Mouse (Mus musculus) stomach, embryonic 14.5 days (tissue): Measurements from ENCODE around the gene Spaca7. TPM values are rescaled to one million over a fixed set of nuclear protein-coding genes. Genes with fewer than 3 reads are reported as not detected.
"Not testable (repeated sequence)": the region's sequence is repeated elsewhere in the genome, so short reads cannot be mapped to it uniquely, and the experiment has no call there.

Experiments
- ATAC-seq: fragments of 200-750 bp; cut with Nextera tagmentation; 2 replicates; pipeline ENCODE4 v1.8.0; 2017; ENCODE audit warnings: low read depth, moderate TSS enrichment; ENCODE audit not compliant: insufficient number of reproducible peaks, insufficient read depth, low FRiP score
- H3K27ac ChIP-seq: fragments of 300-500 bp; sonication (generic); 2 replicates; pipeline ENCODE4 v1.5.1; 2014; ENCODE audit warnings: mild to moderate bottlenecking, low read length, moderate library complexity, mixed read lengths
- H3K27me3 ChIP-seq: fragments of 300-500 bp; sonication (generic); 2 replicates; pipeline ENCODE4 v1.6.1; 2014; ENCODE audit warnings: low read length, control low read depth, mixed read lengths; ENCODE audit not compliant: control insufficient read depth, insufficient read depth
- H3K36me3 ChIP-seq: fragments of 300-500 bp; sonication (generic); 2 replicates; pipeline ENCODE4 v1.6.1; 2014; ENCODE audit warnings: mild to moderate bottlenecking, control low read depth, low read length, moderate library complexity, mixed read lengths; ENCODE audit not compliant: control insufficient read depth, insufficient read depth
- H3K4me1 ChIP-seq: fragments of 300-500 bp; sonication (generic); 2 replicates; pipeline ENCODE4 v1.6.1; 2014; ENCODE audit warnings: low read length, control low read depth, mixed read lengths; ENCODE audit not compliant: control insufficient read depth, insufficient read depth
- H3K4me2 ChIP-seq: fragments of 300-500 bp; sonication (generic); replicated peaks from 2 replicates; pipeline ENCODE4 v1.6.1; 2014; ENCODE audit warnings: low read depth, low read length, control low read depth
- H3K4me3 ChIP-seq: fragments of 300-500 bp; sonication (generic); 2 replicates; pipeline ENCODE4 v1.5.1; 2014; ENCODE audit warnings: low read depth, low read length, control low read depth
- H3K9ac ChIP-seq: fragments of 300-500 bp; sonication (generic); replicated peaks from 2 replicates; pipeline ENCODE4 v1.6.1; 2014; ENCODE audit warnings: low read depth, mild to moderate bottlenecking, control low read depth, low read length, moderate library complexity, mixed read lengths
- H3K9me3 ChIP-seq: fragments of 300-500 bp; sonication (generic); 2 replicates; pipeline ENCODE4 v1.6.1; 2016; ENCODE audit warnings: low read depth, low read length, control low read depth; ENCODE audit not compliant: control insufficient read depth
- WGBS: fragments of 180-500 bp; shearing (Covaris S2); extraction: QIAGEN DNeasy Blood & Tissue Kit; methylation state at CpG from one replicate; pipeline ENCODE4 v1.1.7; 2014; 5-methylcytosine and 5-hydroxymethylcytosine counted together
- polyA plus RNA-seq: library from polyadenylated mRNA; unstranded; fragments of >200 nt; fragmentation: Nextera tagmentation; extraction: Ambion mirVana; gene quantifications from 2 replicates; pipeline ENCODE4 v1.2.1, GENCODE M21; 2014

Gene Spaca7
- polyA plus RNA-seq, 1 experiment from 2014 or later, result not detected

DNA sequence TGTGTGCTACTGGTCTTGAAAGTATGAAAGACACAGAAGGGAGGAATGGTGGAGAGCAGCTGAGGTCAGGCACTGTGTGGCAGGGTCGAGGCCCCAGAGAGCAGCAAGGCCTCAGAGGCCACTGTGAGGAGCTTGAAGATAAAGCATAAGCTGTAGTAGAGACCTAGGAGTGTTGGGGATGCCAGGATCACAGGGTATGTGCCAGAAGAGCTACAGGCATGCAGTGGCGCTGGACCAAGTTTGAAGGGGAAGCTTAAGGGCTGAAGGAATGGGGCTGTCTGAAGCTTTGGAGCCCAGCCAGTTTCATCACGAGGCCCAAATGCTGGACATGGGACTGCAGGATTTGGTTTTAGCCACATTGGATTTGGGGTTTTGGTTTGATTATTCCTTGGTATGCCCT lies 44.5 kb downstream of the Spaca7 start:
- H3K4me3 ChIP-seq, H3K9me3 ChIP-seq, H3K27ac ChIP-seq, H3K4me1 ChIP-seq, H3K27me3 ChIP-seq, H3K9ac ChIP-seq, H3K4me2 ChIP-seq, ATAC-seq: not testable (repeated sequence)
- WGBS, result 81% methylated on average over 3 of the region's 3 CpGs
- peaks cover 25% of the 10 kb centered on the region for H3K36me3 ChIP-seq

- H3K9ac ChIP-seq, result no peak overlapping the region
- H3K9me3 ChIP-seq, result no peaks in the 10 kb centered on the region
- H3K27ac ChIP-seq, result no peak overlapping the region
- peaks cover 33% of the 10 kb centered on the region for H3K36me3 ChIP-seq
- no peak overlapping the region for H3K4me2 ChIP-seq
- no peak overlapping the region for H3K4me3 ChIP-seq
- no peaks in the 10 kb centered on the region for H3K27me3 ChIP-seq
- no peaks in the 10 kb centered on the region for H3K4me1 ChIP-seq
- no peak for ATAC-seq
- WGBS, result 93% methylated on average over 18 of the region's 18 CpGs
These were observed 48.9 kb downstream of the Spaca7 start for GRCm38 (mm10) chr8:12621550-12622222.

GRCm38 (mm10) chr8:12625890-12626289 lies 53.1 kb downstream of the Spaca7 start:
- 84% methylated on average over 5 of the region's 5 CpGs for WGBS
- peaks cover 36% of the 10 kb centered on the region for H3K36me3 ChIP-seq

GRCm38 (mm10) chr8:12629079-12629478 lies 56.2 kb downstream of the Spaca7 start:
- Histone ChIP-seq H3K9ac (no peak overlapping the region), H3K4me3 (no peak overlapping the region), H3K36me3 (peaks cover 31% of the 10 kb centered on the region), H3K27ac (no peak overlapping the region), H3K4me2 (no peak overlapping the region), H3K9me3 (no peaks in the 10 kb centered on the region), H3K27me3 (no peaks in the 10 kb centered on the region), H3K4me1 (no peaks in the 10 kb centered on the region)
- no peak; the same call in 1 of the 2 replicates for ATAC-seq
- WGBS, result 34% methylated on average over 3 of the region's 3 CpGs

More at GRCm38 (mm10) chr8:12625890-12626289, 53.1 kb downstream of the Spaca7 start:
- Histone ChIP-seq H3K9me3 (no peaks in the 10 kb centered on the region), H3K27me3 (no peaks in the 10 kb centered on the region), H3K9ac (no peak overlapping the region), H3K4me1 (no peaks in the 10 kb centered on the region), H3K27ac (no peak overlapping the region), H3K4me3 (no peak overlapping the region), H3K4me2 (no peak overlapping the region)
- no peak for ATAC-seq

DNA sequence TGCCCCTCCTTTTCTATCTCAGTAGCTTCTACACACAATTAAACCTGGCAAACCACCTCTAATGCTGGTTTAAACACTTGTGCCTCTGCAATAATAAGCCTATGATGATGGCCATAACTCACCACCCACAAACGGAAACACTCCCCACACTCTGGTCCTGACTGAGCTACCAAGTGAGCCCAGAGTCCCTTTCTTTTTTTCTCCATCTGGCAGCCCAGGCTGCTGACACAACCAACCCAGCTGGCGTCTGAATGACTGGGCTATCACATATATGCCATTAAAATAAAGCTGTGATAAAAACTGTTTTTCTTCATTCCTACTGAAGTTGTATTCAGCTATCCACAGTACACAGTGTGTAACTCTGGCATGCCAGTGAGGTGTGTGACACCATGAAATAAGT lies 62.5 kb downstream of the Spaca7 start:
- no peak overlapping the region for H3K27ac ChIP-seq
- H3K9me3 ChIP-seq, result no peaks in the 10 kb centered on the region
- no peak overlapping the region for H3K4me3 ChIP-seq
- H3K27me3 ChIP-seq, result no peaks in the 10 kb centered on the region
- ATAC-seq, result no peak
- no peaks in the 10 kb centered on the region for H3K4me1 ChIP-seq
- peaks cover 56% of the 10 kb centered on the region for H3K36me3 ChIP-seq
- 75% methylated on average over 2 of the region's 2 CpGs for WGBS
- H3K4me2 ChIP-seq, result no peak overlapping the region
- H3K9ac ChIP-seq, result no peak overlapping the region

DNA sequence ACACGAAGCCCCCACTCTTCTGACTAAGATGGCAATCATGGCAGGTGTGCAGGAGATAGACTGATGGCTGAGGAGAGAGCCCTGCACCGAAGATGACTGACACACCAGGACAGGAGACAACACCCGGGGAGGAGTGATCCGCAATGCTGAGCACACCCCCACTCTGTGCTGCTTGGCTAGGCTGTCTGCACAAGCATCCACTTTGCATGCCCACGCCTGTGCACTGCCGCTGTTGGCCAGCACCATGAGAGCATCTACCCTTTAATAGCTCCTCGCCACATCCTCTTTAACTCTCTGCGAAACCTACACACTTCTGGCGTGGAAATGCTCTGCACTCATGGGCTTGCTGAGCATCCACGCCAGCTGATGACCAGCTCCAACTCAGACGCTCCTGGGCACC lies 65.6 kb downstream of the Spaca7 start:
- peaks cover 60% of the 10 kb centered on the region for H3K36me3 ChIP-seq
- 92% methylated on average over 11 of the region's 11 CpGs for WGBS
- H3K4me1 ChIP-seq, result no peaks in the 10 kb centered on the region
- no peaks in the 10 kb centered on the region for H3K9me3 ChIP-seq
- no peak for ATAC-seq
- no peak overlapping the region for H3K4me2 ChIP-seq
- H3K9ac ChIP-seq, result no peak overlapping the region
- no peaks in the 10 kb centered on the region for H3K27me3 ChIP-seq
- no peak overlapping the region for H3K4me3 ChIP-seq
- no peak overlapping the region for H3K27ac ChIP-seq

DNA sequence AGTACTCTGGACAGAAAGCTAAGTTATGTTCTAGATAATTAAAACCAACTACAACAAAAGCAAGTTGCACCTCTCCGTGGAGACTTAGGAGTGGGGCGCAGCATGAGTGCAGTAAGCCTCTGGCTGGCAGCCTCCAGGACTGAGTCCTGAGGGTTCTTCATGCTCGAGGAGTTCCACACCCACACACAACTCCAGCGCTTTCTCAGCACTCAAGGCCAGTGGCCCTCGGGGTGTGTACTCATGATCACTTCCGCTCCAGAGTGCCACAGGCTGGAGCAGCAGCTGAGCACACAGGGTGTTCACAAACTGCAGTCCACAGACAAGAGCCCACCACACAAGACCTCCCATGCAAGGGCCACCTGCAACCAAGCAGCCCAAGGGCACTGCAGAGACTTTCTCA lies 68.7 kb downstream of the Spaca7 start:
- no peak overlapping the region for H3K27ac ChIP-seq
- no peak overlapping the region for H3K4me2 ChIP-seq
- peaks cover 52% of the 10 kb centered on the region for H3K36me3 ChIP-seq
- no peaks in the 10 kb centered on the region for H3K4me1 ChIP-seq
- H3K4me3 ChIP-seq, result no peak overlapping the region
- no peaks in the 10 kb centered on the region for H3K9me3 ChIP-seq
- H3K27me3 ChIP-seq, result no peaks in the 10 kb centered on the region
- H3K9ac ChIP-seq, result no peak overlapping the region
- WGBS, result 92% methylated on average over 6 of the region's 6 CpGs
- ATAC-seq, result no peak

DNA sequence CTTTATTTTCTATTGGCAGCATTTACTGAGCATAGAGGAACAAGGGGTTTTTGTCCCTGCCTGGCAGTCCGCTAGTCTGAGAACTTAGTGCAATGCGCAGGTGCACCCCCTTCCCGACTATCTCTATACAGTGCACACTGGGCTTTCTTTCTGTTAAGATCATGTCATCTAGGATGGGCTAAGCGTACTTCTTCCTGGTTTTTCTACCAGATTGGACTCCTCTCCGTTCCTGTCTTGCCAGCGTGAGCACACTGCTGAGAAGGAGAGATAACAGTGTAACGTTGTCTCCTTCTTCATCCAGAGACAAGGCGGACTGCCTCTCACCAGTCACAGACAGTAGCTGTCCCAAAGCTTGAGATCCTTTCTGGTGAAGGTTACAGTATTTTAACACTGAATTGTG lies 71.5 kb downstream of the Spaca7 start:
- H3K36me3 ChIP-seq, result peaks cover 56% of the 10 kb centered on the region
- H3K27ac ChIP-seq, result no peak overlapping the region
- H3K27me3 ChIP-seq, result no peaks in the 10 kb centered on the region
- H3K4me1 ChIP-seq, result no peaks in the 10 kb centered on the region
- no peak for ATAC-seq
- no peak overlapping the region for H3K9ac ChIP-seq
- no peak overlapping the region for H3K4me2 ChIP-seq
- 89% methylated on average over 8 of the region's 8 CpGs for WGBS
- no peaks in the 10 kb centered on the region for H3K9me3 ChIP-seq
- H3K4me3 ChIP-seq, result no peak overlapping the region

DNA sequence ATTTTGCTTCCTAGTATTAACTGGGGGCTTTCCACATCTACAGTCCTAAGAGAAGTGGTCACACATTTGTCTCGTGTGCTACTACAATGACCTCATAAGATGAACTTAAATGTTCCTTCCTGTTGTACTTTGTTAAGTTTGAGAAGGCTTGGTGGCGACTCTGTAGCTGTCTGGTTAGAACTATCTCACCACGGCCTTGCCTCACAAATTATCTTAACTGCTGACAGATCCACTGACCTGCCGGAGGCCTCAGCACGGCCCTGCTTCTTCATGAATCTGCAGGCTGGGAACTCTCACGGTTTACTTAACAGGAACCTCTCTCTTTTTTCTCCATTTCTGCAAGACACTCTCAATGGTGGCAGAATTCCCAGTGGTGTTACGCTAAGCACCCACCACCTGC lies 72.1 kb downstream of the Spaca7 start:
- no peak overlapping the region for H3K4me3 ChIP-seq
- H3K36me3 ChIP-seq, result peaks cover 56% of the 10 kb centered on the region
- no peak overlapping the region for H3K9ac ChIP-seq
- ATAC-seq, result no peak
- no peaks in the 10 kb centered on the region for H3K9me3 ChIP-seq
- no peak overlapping the region for H3K4me2 ChIP-seq
- no peaks in the 10 kb centered on the region for H3K4me1 ChIP-seq
- no peak overlapping the region for H3K27ac ChIP-seq
- WGBS, result 77% methylated on average over 7 of the region's 7 CpGs
- H3K27me3 ChIP-seq, result no peaks in the 10 kb centered on the region
